ENCODE assay signal across 10 mouse cellular contexts in genomic region chr17:28260543-28260909, GRCm38 (mm10).
"Had no signal": no experiment of that assay in that cellular context is flagged by ENCODE, and none has a peak within 500 bp of the region (broad histone marks: within the 10 kb centered on the region; RNA-seq: fewer than 3 reads in every experiment).

No protein-coding gene starts in this region.

- H3K27ac ChIP-seq: midbrain, embryonic 10.5 days; midbrain, embryonic 12.5 days; neural tube, embryonic 12.5 days; stomach, embryonic 15.5 days; stomach, postnatal 0 days had no signal

- H3K4me3 ChIP-seq: midbrain, embryonic 10.5 days; midbrain, embryonic 12.5 days; neural tube, embryonic 12.5 days; stomach, embryonic 15.5 days had no signal

- DNase-seq: lung, embryonic 14.5 days; lung, postnatal 10 days; midbrain, embryonic 14.5 days; right cerebral cortex, postnatal 14 days had no signal

- H3K9ac ChIP-seq: lung, embryonic 14.5 days; midbrain, embryonic 12.5 days; neural tube, embryonic 12.5 days; stomach, embryonic 15.5 days had no signal

- H3K4me2 ChIP-seq: lung, embryonic 14.5 days; midbrain, embryonic 12.5 days; neural tube, embryonic 12.5 days; stomach, embryonic 15.5 days had no signal

- H3K9me3 ChIP-seq: neural tube, embryonic 12.5 days; stomach, embryonic 15.5 days had no signal

- H3K36me3 ChIP-seq: midbrain, embryonic 12.5 days; neural tube, embryonic 12.5 days; stomach, embryonic 15.5 days had no signal

- ATAC-seq: midbrain, embryonic 16.5 days had no signal

- H3K27me3 ChIP-seq: midbrain, embryonic 12.5 days; neural tube, embryonic 12.5 days; stomach, embryonic 15.5 days had no signal
